Mouse (Mus musculus): ENCODE data around the gene Cxcr5.

The Cxcr5 gene

DNA sequence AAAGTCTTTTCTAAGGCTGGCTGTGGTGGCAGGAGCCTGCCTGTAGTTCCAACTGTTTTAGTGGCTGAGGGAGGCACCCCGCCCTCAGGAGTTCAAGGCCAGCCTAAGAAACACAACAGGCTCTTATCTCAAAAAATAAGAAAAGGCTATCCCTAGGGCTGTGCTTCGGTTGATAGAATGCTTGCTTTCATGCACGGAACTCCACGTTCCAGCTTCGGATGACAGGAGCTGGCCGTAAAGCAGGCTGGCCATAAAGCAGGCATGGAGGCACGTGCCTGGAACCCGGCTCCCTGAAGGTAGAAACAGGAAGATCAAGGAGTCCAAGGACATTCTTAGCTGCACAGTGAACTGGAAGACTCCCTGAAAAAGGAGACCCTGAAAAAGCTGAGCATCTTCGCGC, 70.3 kb downstream of the Cxcr5 start:
- DNase-seq = peak; percentile 11

DNA sequence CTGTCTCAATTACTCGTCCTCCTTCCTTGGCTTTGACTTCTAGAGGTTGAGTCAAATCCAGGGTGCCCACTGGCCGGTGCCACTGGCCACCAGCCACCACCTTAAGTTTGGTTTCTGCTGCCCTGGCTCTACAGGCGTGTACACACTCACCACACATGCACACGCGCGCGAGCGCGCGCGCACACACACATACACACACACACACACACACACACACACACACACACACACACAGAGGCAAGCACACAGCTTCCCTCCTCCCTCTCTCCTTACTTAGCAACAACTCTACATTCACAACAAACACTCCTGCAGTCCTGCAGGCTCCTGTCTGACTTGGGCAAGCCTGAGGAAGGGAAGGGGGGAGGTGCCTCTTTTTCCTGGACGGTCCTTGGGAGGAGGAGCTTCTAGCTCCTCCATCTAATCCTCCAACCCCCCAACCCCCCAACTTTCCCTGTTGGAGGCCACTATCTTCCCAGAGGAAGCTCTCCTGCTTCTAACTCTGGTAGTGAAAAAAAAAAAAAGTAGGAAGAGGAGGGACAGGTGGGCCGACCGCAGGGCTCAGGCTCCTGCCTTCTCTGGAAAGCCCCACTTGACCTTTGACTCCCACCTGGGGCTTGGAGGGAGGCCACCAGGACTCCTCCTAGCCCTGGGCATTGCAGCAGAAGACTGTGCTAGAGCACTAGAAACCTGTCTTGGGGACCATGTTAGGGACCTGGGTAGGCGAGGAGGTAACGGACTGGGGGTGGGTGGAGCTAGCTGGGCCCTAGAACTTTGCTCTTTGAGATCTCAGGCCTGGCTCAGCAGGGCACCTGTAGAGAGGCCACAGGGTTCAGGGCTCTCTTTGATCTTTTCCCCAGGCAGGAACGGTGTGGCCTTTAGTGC, 71.3 kb downstream of the Cxcr5 start:
- peak; percentile 40 for DNase-seq

- DNase-seq = peak; percentile 57
Measured at GRCm38 (mm10) chr9:44489651-44490085, 72.0 kb downstream of the Cxcr5 start.

- DNase-seq = peak; percentile 53
Measured at GRCm38 (mm10) chr9:44488855-44489381, 72.8 kb downstream of the Cxcr5 start.

- DNase-seq = peak; percentile 13
Measured at GRCm38 (mm10) chr9:44488416-44488815, 73.3 kb downstream of the Cxcr5 start.

GRCm38 (mm10) chr9:44487441-44487840, 74.2 kb downstream of the Cxcr5 start:
- peak; percentile 40 for DNase-seq

GRCm38 (mm10) chr9:44486741-44487421, 74.8 kb downstream of the Cxcr5 start:
- DNase-seq = peak; percentile 32

DNA sequence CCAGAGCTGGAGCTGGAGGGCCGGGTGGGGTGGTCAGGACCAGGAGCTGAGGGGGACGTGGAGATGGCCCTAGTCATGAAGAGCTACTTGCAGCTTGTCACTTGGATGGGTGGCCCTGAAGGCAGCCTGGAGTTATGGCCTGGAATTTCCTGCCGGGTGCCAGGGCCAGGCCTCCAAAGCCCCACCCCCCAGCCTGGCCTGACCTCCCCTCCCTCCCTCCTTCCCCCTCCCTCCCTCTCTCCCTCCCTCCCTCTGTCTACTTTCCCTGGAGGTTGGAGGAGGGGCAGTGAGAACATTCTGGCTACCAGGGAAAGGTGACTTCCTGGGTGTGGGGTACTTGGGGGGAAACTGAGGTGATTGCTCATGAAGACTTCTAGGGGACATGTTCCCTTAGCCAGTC, 75.3 kb downstream of the Cxcr5 start:
- DNase-seq = no peak

DNA sequence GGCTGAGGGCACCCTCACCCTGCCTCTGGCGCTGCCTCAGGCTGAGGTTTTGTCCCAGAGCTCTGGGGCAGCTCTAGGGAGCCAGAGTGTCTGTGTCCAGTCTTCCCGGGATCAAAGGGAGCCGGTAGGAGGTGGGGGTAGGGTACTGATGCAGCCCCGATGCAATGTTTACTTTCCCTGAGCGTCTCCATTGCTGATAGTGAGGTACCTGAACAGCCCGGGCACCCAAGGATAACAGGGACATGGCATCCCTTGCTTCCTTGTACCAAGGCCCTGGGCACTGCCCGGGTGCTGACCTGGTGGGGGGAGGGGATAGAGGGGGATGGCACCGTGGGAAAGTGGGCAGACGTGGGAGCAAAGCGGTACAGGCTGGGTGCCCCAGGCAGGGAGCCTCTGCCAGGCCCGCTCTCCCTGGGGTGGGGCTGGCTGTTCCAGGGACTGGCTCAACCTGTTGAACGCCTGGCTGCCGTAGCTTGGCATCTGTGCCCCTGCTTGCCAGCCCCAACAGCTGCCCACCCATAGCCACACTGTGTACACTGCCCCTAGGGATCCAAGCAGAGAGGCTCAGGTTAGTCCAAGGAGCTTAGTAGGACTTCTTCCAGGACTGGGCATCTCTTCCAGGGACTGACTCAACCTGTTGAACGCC, 76.0 kb downstream of the Cxcr5 start:
- peak; percentile 27 for DNase-seq

DNA sequence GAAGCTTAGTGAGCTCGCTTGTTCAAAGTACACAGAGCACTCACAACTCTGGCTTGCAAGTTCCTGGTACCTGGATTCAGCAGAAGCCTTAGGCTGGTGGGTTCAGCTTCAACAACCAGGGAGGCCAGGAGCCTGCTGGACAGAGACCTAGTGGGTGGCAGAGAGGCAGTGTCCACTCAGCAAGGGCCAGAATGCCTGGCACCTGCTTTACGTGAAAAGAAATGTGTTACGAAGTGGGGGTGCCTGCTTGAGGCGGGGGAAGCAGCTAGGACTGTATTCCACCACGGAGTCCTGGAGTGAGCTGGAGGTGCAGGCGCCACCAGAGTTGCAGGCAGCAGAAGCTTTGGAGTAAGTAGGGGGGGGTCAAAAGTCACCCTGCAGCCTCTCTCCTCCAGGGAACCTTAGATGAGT, 76.6 kb downstream of the Cxcr5 start:
- DNase-seq = peak; percentile 20

DNA sequence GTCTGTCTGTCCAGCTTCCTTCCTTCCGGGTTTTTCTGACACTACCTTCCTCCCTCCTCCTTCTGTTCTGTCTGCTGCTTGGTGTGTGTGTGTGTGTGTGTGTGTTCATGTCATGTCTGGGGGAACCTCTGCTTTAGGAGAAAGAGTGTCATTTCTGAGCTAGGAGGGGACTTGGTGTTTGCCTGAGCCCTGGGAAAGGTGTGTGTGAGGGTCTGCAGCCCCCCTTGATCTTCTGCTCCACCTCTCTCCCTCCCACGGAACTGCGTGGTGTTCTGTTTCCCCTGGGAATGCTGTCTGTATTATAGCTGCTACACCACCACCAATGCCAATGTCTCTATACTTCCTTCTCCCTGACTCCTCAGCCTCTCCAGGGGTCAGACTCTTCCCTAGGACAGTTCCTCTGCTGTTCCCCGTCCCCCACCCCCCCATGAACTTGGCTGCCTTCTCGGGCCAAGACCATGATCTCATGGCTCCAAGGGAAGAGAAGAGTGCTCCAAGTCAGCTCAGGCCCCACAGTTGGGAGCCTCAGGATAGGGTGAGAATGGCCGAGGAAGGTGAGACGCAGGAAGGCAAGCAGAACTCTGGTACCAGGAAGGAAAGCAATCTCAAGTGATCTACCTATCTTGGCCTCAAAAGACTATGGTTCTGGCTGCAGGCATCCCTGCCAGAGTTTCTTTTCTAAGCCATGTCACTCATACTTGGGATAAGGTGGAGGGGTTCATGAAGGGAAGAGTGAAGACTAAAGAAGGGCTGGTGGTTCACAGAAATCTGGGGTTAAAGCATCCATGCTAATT, 77.2 kb downstream of the Cxcr5 start:
- DNase-seq = peak; percentile 18

DNA sequence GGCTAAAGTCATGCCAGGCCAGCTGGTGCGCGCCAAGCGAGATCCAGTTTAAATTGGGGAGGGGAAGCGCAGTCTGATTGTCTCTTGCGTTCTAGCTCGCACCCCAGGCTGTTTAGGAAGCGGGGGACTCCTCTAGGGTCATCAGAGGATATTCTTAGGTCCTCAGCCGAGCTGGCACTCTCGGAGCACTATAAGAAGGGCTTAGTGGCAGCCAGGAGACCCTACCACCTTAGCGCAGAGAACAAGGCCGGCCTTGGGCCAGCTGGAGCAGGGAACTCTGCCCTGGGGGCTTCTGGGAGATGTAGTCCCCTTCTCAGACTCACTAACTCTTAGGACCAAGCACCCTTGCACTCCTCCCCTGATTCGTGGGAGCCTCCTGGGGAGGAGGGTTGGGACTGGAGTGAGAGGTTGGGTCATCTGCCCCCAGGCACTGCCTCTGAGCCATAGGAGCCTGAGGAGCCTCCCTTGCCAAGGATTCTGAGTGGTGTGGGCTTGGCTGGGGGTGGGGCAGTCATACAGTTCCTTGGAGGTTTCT, 78.1 kb downstream of the Cxcr5 start:
- peak; percentile 62 for DNase-seq

- DNase-seq = no peak
Measured at GRCm38 (mm10) chr9:44483041-44483509, 78.6 kb downstream of the Cxcr5 start.

DNA sequence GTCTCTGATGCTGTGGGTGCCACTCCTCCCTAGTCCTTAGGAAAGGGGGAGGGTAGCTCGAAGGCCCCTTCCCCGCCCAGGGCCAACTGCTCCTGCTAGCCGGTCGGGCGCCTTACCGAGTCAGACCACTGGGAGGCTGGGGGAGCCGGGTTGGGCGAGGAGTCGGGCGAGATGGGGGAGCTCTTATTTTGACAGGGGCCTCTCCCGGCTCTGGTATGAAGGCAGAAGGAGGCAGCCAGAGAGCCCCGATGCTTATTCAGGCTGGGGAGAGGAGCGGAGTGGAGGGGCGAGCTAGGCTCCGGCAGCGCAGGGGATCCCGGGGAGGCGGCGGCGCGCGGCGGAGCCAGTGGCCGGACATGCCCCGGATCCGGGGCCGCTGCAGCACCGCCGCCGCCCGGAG, 79.1 kb downstream of the Cxcr5 start, which contains the start of gene Bcl9l:
Gene Bcl9l, plus strand, starts transcription at position 274 of the 400 bp plus-strand sequence.
- DNase-seq = peak; percentile 91

DNA sequence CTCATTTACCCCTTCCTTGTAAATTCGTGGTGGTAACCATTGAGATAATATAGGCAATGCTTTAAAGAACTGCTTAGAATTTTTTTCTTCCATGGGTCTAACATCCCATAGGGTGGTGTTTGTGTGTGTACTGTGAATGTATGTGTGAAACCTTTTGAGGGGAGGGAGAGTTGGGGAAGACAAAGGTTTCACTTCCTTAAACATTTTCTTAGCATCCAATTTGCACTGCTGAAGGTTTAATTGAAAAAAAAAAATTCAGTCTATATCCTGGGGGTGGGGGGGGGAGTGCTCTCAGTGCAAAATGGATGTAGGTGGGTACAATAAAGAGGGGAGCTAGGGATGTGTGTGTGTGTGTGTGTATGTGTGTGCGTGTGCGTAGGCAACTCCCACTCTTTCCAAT, 79.6 kb downstream of the Cxcr5 start:
- no peak for DNase-seq

DNA sequence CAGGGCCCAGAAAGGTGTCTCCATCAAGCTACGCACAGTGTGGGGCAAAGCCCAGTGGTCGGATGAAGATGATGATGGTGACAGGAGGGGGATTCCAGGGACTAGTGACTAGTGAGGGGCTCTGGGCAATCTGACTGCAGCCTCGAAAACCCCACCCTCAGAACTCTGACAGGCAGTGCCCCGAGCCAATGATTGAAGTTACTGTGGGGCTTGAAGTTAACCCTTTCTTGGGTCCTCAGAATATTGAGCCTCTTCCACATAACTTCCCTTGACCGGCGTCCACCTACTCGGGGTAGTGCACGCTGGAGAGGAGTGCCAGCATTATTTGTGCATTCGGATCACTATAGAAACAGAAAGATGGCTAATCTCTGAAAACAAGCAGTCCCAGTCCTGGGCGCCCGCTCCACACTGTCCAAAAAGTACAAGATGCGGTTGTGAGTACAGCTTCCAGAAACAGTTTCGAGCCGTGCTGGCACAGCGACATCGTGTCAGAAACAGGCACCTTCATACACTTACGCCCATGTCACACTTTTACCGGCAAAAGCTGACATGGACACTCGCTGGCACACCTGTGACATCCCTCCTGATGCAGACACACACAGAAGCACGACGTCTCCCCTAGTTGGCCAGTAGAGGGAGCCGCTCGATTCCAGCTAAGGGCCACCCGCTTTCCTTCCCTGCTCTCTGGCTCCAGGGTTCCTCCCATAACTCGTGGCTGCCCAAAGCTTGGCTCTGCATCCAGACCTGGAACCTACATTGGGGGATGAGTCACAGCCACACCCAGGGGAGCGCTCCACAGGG, 81.8 kb downstream of the Cxcr5 start:
- DNase-seq = peak; percentile 90

- DNase-seq = peak; percentile 77
Measured at GRCm38 (mm10) chr9:44478959-44479605, 82.6 kb downstream of the Cxcr5 start.

DNA sequence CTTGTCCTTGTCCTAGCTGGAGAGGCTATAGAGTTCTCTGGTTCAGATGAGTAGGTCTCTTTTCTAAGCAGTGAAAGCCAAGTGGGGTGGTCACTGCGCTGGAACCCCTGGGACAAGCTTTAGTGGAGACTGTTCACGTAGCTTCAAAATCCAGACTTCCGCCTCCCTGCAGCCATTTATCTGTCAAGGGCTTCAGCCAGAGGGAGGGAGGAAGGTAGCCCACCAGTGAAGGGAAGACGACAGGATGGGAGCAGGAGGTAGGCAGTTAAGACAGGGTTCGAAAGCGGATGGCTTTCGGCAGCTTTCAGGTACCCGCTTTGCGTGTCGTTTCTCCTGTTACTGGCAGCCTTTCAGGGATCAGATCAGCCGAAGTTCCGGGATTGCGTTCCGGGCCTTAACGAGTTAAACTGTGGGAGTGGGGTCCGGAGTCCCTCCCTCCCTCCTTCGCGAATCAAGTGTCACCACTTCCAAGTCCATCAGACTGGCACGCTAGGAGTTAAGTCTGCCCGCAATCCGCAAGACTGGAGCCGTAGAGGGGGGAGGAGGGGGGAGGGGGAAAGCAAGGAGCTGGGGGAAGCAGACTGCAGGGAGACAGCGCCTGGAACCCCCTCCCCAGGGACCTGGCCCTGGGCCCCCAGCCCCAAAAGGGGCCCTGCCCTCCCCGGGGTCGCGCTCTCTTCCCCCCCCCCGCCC, 83.3 kb downstream of the Cxcr5 start:
- peak; percentile 70 for DNase-seq

- DNase-seq = peak; percentile 81
Measured at GRCm38 (mm10) chr9:44477339-44478228, 84.1 kb downstream of the Cxcr5 start.
